Mouse (Mus musculus) gastrocnemius, adult 18-20 months (tissue): ENCODE measurements around the gene Cgas. TPM values are rescaled to one million over a fixed set of nuclear protein-coding genes. Genes with fewer than 3 reads are reported as not detected.
A peak's percentile ranks its signal among the peaks of the same experiment; 100 is the strongest.

Source experiments
- DNase-seq: peaks from one replicate; pipeline ENCODE4 v3.0.0; 2021; ENCODE audit warnings: low spot score
- total RNA-seq, 2 experiments: library from RNA; stranded (reverse); gene quantifications; 2 replicates each; pipeline ENCODE4 v1.2.3; 2021

Cgas gene
- total RNA-seq, 2 experiments from 2014 or later, result 0.11 to 0.14 TPM

- DNase-seq, result no peak
Measured at GRCm38 (mm10) chr9:78463337-78463736, 20.3 kb upstream of the Cgas start.

DNA sequence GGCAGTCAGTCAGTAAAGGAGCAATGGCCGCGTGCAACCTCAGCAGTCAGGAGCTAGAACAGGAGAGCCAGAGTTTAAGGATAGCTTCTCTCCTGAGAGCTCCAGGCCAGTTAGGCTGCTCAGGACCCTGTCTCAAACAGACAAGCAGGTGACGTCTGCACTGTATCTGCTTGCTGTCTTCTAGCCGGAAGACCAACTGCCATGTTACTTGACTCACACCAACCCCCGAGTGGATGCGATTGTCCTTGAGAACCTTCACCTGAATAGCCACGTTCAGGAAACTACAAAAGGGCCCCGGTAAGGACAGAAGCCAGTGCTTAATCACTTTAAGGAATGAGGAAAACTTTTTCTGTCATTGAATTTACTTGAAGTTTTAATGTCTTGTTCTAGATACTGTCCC lies 14.0 kb upstream of the Cgas start:
- DNase-seq, result no peak

- no peak for DNase-seq
Measured at GRCm38 (mm10) chr9:78451382-78451781, 8.3 kb upstream of the Cgas start.

- no peak for DNase-seq
Measured at GRCm38 (mm10) chr9:78450404-78450803, 7.4 kb upstream of the Cgas start.

DNA sequence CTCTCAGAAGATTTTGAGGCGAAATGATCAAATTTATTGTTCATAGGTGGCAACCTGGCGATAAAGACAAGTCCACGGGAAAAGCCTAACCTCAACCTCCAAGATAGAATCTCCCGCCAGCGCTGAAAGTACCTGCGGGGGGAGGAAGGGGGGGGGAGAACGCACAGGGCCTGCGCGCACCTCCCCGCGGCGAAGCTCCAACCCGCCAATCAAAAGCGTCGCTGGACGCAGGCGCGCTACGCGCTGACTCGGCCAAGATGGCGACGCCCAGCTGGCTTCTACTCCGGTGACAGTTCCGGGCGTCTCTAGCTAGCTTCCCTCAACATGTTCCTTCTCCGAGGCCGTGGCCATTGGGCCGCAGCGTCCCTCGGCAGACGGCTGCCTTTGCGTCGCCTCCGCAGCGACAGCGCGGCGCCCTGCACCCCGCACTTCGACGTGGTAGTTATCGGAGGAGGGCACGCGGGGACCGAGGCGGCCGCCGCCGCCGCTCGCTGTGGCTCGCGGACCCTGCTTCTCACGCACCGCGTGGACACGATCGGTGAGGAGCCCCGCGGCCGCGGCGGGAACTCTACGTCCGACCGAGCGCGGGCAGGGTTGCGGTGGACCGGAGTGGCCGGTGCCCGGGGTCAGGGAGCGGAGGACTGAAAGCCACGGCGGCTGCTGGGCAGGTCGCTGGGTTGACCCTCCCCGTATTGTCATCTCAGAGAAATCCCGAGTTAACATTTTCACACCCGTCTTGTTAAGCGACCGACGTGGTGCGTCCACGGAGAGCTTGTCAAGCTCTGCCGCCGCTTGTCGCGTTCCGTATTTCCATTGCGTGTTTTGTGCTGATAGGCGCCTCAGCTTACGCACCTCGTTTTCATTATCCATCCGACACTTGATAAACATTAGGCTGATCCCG lies 5.2 kb upstream of the Cgas start, which contains the start of the genes Mto1 and Gm17324:
Gene Mto1 (plus strand): TSS at position 236 of the 901 bp plus-strand sequence.
Gene Gm17324 (minus strand): TSS at position 814 of the 901 bp plus-strand sequence.
- DNase-seq, result peak; percentile 90

- DNase-seq, result no peak
Measured at GRCm38 (mm10) chr9:78447606-78447972, 4.6 kb upstream of the Cgas start.

DNA sequence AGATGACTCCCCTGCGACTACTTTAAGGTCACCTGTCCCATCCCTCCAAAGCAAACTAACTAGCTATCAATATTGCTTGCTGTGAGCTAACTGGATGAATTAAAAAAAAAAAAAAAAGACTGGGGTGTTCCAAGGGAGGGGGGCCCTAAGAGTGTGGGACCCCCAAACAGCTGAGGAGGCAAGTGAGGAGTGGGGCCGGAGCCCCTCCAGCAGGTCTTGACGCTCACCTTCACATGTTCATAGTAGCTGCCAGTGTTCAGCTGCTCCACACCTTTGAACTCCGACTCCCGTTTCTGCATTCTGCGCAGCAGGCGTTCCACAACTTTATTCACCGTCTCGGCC lies 829 bp downstream of the Cgas start:
- DNase-seq, result no peak

- no peak for DNase-seq
Measured at GRCm38 (mm10) chr9:78439426-78439825, 3.6 kb downstream of the Cgas start.

DNA sequence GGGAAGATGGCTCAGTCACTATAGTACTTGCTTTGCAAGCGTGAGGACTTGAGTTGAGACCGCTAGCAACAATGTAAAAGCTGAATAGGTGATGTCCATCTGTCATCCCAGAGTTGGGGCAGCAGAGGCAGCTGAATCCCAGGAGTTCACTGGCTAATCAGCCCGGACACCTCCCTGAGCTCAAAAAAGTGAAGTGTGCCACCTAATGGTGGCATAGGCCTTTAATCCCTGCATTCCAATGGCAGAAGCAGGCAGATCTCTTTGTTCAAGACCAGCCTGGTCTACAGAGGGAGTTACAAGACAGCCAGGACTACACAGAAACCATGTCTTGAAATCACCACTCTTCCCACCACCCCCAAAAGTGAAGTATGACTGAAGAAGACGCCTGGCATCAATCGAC lies 10.6 kb downstream of the Cgas start:
- no peak for DNase-seq

- DNase-seq, result no peak
Measured at GRCm38 (mm10) chr9:78430486-78430885, 12.6 kb downstream of the Cgas start.

DNA sequence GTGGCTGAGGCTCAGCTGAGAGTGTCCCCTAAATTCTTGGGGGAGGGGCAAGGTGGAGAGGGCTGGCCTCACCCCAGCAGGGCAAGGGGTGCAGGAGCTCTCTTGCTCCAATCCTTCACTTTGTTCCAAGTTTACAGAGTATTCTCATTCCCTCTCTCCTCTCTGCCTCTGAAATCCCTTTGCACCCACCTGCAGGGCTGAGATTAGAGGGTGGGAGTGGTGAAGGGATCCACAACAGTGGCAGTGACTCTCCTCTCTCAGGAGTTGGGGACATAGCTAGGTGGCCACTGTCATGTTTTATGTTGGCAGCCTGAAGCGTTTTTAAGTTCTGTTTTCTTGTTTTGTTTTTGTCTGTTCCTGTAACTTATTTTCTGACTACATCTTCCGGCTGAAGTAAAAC lies 13.5 kb downstream of the Cgas start:
- no peak for DNase-seq

- no peak for DNase-seq
Measured at GRCm38 (mm10) chr9:78428870-78429432, 14.1 kb downstream of the Cgas start.

DNA sequence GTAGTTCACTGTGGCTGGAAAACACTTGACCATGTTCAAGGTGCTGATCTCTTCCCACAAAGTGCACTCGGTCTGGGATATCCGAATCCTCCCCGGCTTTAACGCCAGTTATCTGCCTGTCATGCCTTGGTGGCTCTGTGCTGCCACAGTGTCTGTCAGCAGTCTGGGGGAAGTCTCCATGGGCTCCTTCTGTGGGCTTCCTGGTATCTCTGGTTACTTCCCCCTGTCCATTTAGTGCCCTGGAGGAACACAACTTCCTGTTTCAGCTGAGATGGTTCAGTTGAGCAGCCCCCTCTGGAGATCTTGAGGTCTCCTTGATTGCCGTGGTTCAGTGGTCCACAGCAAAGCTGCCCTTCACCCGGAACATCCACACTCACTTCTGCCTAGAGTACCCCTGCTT lies 14.9 kb downstream of the Cgas start:
- DNase-seq, result no peak

DNA sequence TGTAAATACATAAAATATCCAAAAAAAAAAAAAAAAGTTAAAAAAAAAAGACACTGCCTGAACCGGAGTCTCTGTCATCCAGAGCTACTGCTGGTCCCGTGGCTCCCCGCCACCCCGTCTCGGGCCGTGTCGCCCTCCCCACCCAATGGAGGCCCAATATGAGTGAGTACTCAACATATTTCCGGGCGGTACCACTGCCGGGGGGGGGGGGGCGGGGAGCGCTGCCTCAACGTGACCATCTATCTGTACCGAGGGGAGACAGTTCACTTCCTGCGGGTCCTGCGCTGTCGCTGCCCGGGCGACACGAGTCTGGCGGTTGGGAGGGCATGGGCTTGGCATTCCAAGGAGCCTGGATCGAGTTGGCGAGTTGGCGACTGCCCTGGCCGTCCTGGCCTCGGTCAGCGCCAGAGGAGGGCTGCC lies 15.7 kb downstream of the Cgas start:
- DNase-seq, result no peak

DNA sequence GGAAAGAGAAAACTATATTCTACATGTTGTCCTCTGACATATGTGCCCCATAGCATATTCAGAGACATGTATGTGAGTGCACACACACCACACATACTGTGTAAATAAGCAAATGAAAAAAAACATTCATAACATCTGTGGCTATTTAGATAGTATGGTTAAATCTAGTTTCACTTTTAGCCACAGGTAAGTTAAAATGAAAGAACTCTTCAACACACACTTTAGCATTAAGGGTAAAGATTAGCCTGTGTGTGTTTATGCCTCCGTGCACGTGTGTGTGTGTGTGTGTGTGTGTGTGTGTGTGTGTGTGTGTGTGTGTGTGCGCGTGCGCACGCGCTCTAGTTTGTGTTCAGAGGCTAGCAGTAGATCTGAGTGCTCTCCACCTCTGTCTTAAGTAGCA lies 41.4 kb downstream of the Cgas start:
- no peak for DNase-seq

- DNase-seq, result no peak
Measured at GRCm38 (mm10) chr9:78400570-78400969, 42.5 kb downstream of the Cgas start.

- DNase-seq, result no peak
Measured at GRCm38 (mm10) chr9:78396517-78396916, 46.5 kb downstream of the Cgas start.

- no peak for DNase-seq
Measured at GRCm38 (mm10) chr9:78395630-78396351, 47.2 kb downstream of the Cgas start, which contains the start of gene Ddx43. Gene Ddx43 (plus strand): TSS chr9:78395777.

DNA sequence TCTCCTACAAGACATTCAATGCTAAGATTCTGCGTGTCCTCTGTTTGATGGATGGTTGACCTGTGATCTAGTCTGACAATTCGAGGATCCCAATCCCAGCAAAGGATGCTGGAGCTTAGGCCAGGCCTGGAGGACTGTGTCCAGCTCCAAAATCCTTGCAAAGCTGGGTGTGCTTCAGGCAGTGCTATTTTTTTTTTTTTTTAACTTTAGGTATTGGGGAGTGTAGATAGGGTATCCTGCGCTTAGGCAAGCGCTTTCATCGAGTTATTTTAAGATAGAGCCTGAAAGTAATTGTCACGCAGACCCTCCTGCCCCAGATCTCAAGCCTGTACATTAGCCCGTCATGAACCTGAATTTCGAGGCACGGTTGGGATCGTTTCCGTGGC lies 47.8 kb downstream of the Cgas start:
- no peak for DNase-seq

GRCm38 (mm10) chr9:78394602-78395001 lies 48.4 kb downstream of the Cgas start:
- DNase-seq, result no peak

GRCm38 (mm10) chr9:78393741-78394140 lies 49.3 kb downstream of the Cgas start:
- no peak for DNase-seq

GRCm38 (mm10) chr9:78389981-78390380 lies 53.1 kb downstream of the Cgas start:
- no peak for DNase-seq
